Mouse (Mus musculus) midbrain, postnatal 0 days (tissue): ENCODE results near the gene Slc15a1. TPM values are rescaled to one million over a fixed set of nuclear protein-coding genes. Genes with fewer than 3 reads are reported as not detected.
A peak's percentile ranks its signal among the peaks of the same experiment; 100 is the strongest.

ENCODE experiments used
- ATAC-seq: fragments of 200-750 bp; cut with Nextera tagmentation; 2 replicates; pipeline ENCODE4 v1.8.0; 2017; ENCODE audit warnings: moderate number of reproducible peaks, mild to moderate bottlenecking, moderate TSS enrichment, moderate library complexity; ENCODE audit not compliant: low FRiP score
- DNase-seq: peaks from one replicate; pipeline ENCODE4 v3.0.0-alpha.2; 2015; ENCODE audit warnings: low spot score
- H3K27ac ChIP-seq: fragments of 300-500 bp; sonication (generic); 2 replicates; pipeline ENCODE4 v1.5.1; 2014; ENCODE audit warnings: low read depth, mild to moderate bottlenecking, low read length, mixed read lengths
- H3K27me3 ChIP-seq: fragments of 300-500 bp; sonication (generic); 2 replicates; pipeline ENCODE4 v1.6.1; 2014; ENCODE audit warnings: low read length, control low read depth, mixed read lengths; ENCODE audit not compliant: insufficient read depth
- H3K36me3 ChIP-seq: fragments of 300-500 bp; sonication (generic); 2 replicates; pipeline ENCODE4 v1.6.1; 2014; ENCODE audit warnings: low read length, control low read depth, mixed read lengths; ENCODE audit not compliant: insufficient read depth
- H3K4me1 ChIP-seq: fragments of 300-500 bp; sonication (generic); 2 replicates; pipeline ENCODE4 v1.6.1; 2014; ENCODE audit warnings: mild to moderate bottlenecking, control low read depth, antibody characterized with exemption, low read length, mixed read lengths; ENCODE audit not compliant: insufficient read depth
- H3K4me2 ChIP-seq: fragments of 300-500 bp; sonication (generic); 2 replicates; pipeline ENCODE4 v1.6.1; 2014; ENCODE audit warnings: low read depth, mild to moderate bottlenecking, low read length, mixed read lengths; ENCODE audit not compliant: poor library complexity, severe bottlenecking
- H3K4me3 ChIP-seq: fragments of 300-500 bp; sonication (generic); 2 replicates; pipeline ENCODE4 v1.5.1; 2014; ENCODE audit warnings: low read depth, mild to moderate bottlenecking, low read length, moderate library complexity
- H3K9ac ChIP-seq: fragments of 300-500 bp; sonication (generic); replicated peaks from 2 replicates; pipeline ENCODE4 v1.6.1; 2014; ENCODE audit warnings: mild to moderate bottlenecking, low read length, moderate library complexity, mixed read lengths; ENCODE audit not compliant: poor library complexity, severe bottlenecking
- H3K9me3 ChIP-seq: fragments of 300-500 bp; sonication (generic); 2 replicates; pipeline ENCODE4 v1.6.1; 2016; ENCODE audit warnings: low read length, control low read depth
- CTCF ChIP-seq: IDR thresholded peaks from 2 replicates; pipeline ENCODE4 v1.5.1; 2016; ENCODE audit warnings: antibody characterized with exemption, mild to moderate bottlenecking
- WGBS: fragments of 180-500 bp; shearing (Covaris S2); extraction: QIAGEN DNeasy Blood & Tissue Kit; methylation state at CpG from one replicate; pipeline ENCODE4 v1.1.7; 2014; 5-methylcytosine and 5-hydroxymethylcytosine counted together
- polyA plus RNA-seq: library from polyadenylated mRNA; unstranded; fragments of >200 nt; fragmentation: Nextera tagmentation; extraction: Ambion mirVana; gene quantifications from 2 replicates; pipeline ENCODE4 v1.2.1, GENCODE M21; 2015
- total RNA-seq: library from RNA; depleted of rRNA; stranded (reverse); fragments of >200 nt; gene quantifications from 2 replicates; pipeline ENCODE4 v1.2.3, GENCODE M21; 2014

Slc15a1 gene
- total and polyA plus RNA-seq, 2 experiments from 2014 or later, result 0.05 to 0.06 TPM

DNA sequence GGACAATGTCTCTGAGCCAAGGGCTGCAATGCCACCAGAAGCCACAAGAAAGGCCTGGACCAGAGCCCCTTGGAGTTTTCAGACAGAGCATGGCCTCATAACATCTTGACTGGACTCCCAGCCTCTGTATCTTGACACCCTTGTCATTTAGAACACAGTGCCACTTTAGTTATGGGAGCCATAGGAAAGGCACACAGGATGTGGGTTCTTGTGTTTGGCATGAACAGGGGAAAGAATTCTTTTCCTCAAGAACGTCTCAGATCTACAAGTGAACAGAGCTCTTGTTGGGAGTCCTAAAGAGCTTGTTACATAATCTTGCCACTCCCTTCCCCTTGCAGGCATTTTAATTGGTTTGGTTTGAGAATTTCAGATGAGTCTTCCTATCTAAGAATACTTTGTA, 5.3 kb downstream of the Slc15a1 start:
- Histone ChIP-seq H3K9ac (no peak overlapping the region), H3K9me3 (no peaks in the 10 kb centered on the region), H3K4me3 (no peak overlapping the region), H3K36me3 (no peaks in the 10 kb centered on the region), H3K27ac (no peak overlapping the region), H3K4me1 (no peaks in the 10 kb centered on the region), H3K27me3 (peaks cover 7% of the 10 kb centered on the region; the same call in 1 of the 2 replicates), H3K4me2 (no peak overlapping the region)
- 63% methylated on average over 1 of the region's 1 CpGs for WGBS
- no peak for TF ChIP-seq CTCF
- ATAC-seq, result no peak
- DNase-seq, result no peak

DNA sequence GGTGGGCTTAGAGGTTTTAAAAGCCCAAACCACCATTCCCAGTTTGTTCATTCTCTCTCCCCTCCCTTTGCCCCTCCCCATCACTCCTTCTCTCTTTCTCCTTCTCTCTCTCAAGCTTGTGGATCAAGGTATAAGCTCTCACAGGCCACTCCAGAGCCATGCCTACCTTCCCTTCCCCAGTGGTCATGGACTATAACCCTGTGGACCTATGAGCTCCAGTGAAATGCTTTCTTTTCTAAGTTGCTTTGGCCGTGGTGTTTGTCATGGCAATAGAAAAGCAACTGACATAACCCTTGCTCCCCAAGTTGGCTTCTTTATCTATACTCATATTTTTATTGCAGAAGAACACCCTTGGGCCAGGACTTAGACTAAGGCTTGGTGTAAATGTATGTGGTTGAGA, 7.3 kb downstream of the Slc15a1 start:
- Histone ChIP-seq H3K4me2 (no peak overlapping the region), H3K4me3 (no peak overlapping the region), H3K4me1 (no peaks in the 10 kb centered on the region)

DNA sequence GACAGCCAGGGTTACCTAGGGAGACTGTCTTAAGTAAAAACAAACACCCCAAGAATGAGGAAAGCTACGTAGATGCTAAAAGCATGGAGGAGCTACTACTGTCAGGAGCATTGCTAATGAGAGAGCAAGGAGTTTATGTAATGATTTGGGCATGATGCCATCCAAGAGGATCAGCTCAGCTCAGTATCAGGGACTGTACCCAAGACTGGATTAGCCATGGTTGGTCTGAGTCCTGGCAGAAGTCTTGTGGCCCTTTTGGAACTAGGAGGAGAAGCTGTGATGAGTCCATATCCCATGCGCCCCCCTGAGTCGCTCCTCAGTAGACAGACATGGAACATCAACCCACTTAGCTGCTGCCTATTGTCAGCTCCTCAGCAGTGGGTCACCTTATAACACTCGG, 9.3 kb downstream of the Slc15a1 start:
- no peak overlapping the region for H3K4me2 ChIP-seq
- peak; percentile 38 for DNase-seq
- no peaks in the 10 kb centered on the region for H3K9me3 ChIP-seq
- H3K9ac ChIP-seq, result no peak overlapping the region
- no peaks in the 10 kb centered on the region for H3K36me3 ChIP-seq
- no peak for ATAC-seq
- H3K4me3 ChIP-seq, result no peak overlapping the region
- H3K27me3 ChIP-seq, result no peaks in the 10 kb centered on the region
- H3K4me1 ChIP-seq, result no peaks in the 10 kb centered on the region
- no peak overlapping the region for H3K27ac ChIP-seq
- TF ChIP-seq CTCF, result no peak
- WGBS, result 81% methylated on average over 4 of the region's 4 CpGs

More for the DNA sequence above, 7.3 kb downstream of the Slc15a1 start:
- Histone ChIP-seq H3K9ac (no peak overlapping the region), H3K36me3 (no peaks in the 10 kb centered on the region), H3K9me3 (no peaks in the 10 kb centered on the region), H3K27ac (no peak overlapping the region), H3K27me3 (no peaks in the 10 kb centered on the region)
- no peak for ATAC-seq
- TF ChIP-seq CTCF, result no peak
- DNase-seq, result no peak
- 92% methylated on average over 1 of the region's 1 CpGs for WGBS

DNA sequence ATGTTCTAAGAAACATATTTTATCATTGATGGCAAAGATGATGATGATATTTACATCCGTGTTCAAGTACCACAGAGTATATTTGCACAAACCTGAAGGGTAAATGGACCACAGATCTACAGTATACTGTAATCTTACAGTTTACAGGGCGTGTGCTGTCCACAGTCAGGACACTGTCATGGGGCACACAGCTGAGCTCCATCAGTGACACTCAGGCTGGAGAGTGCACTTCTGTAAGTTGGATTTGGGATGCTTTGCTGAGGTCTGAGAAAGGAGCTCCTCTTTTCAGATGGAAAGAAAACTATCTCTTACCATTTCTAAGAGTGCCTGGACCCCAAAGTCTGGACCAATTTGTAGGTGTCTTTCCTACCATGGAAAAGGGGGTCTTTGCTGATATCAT, 9.9 kb downstream of the Slc15a1 start:
- ATAC-seq, result no peak
- Histone ChIP-seq H3K4me2 (no peak overlapping the region), H3K36me3 (no peaks in the 10 kb centered on the region), H3K27ac (no peak overlapping the region), H3K9ac (no peak overlapping the region), H3K9me3 (no peaks in the 10 kb centered on the region), H3K4me3 (no peak overlapping the region), H3K4me1 (no peaks in the 10 kb centered on the region), H3K27me3 (no peaks in the 10 kb centered on the region)
- TF ChIP-seq CTCF, result no peak
- WGBS, result 91% methylated on average over 2 of the region's 2 CpGs
- no peak for DNase-seq

DNA sequence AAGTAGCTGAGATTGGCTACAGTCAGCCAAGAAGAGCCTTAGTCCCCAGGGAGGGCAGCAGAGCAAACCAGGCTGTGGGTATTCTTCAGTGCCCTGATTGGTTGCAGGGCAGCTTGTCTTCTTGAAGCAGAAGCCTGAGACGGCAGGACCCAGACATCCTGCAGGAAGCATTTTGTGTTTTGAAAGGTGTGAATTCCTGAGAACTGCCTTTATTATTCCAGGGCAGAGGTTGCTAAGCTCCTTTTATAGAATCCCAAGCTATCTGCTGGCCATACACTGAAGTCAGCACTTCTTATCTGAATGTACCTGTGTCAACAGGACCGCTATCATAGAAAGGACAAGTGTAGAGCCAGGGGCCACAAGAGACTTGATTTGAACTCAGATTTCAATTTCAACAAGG, 10.8 kb downstream of the Slc15a1 start:
- H3K27me3 ChIP-seq, result no peaks in the 10 kb centered on the region
- ATAC-seq, result no peak
- no peaks in the 10 kb centered on the region for H3K9me3 ChIP-seq
- H3K4me3 ChIP-seq, result no peak overlapping the region
- H3K4me1 ChIP-seq, result no peaks in the 10 kb centered on the region
- DNase-seq, result no peak
- H3K27ac ChIP-seq, result no peak overlapping the region
- WGBS, result 65% methylated on average over 2 of the region's 2 CpGs
- no peak overlapping the region for H3K4me2 ChIP-seq
- no peaks in the 10 kb centered on the region for H3K36me3 ChIP-seq
- no peak overlapping the region for H3K9ac ChIP-seq
- TF ChIP-seq CTCF, result no peak

DNA sequence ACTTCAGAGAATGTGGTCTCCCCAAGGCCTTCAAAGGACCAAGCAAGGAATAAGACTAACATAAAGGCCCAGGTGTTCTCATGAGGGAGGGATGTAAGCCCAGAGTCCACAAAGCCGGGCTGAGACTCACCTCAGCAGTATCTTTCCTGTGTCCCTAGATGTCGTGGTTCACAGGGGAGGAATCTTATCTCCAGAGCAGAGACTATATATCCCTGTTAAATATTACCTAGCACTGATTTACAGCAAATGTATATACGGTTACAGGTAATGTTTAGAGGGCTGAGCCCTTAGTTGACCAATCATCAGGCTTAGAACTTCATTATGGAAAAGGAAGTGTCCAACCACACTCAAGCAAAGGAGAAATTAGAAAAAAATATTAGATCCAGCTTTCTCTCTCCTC, 11.3 kb downstream of the Slc15a1 start:
- H3K4me3 ChIP-seq, result no peak overlapping the region
- H3K4me1 ChIP-seq, result no peaks in the 10 kb centered on the region
- ATAC-seq, result no peak
- no peak overlapping the region for H3K27ac ChIP-seq
- DNase-seq, result no peak
- H3K27me3 ChIP-seq, result no peaks in the 10 kb centered on the region
- H3K4me2 ChIP-seq, result no peak overlapping the region
- H3K9me3 ChIP-seq, result no peaks in the 10 kb centered on the region
- H3K9ac ChIP-seq, result no peak overlapping the region
- no peaks in the 10 kb centered on the region for H3K36me3 ChIP-seq
- TF ChIP-seq CTCF, result no peak
- 82% methylated on average over 3 of the region's 3 CpGs for WGBS

DNA sequence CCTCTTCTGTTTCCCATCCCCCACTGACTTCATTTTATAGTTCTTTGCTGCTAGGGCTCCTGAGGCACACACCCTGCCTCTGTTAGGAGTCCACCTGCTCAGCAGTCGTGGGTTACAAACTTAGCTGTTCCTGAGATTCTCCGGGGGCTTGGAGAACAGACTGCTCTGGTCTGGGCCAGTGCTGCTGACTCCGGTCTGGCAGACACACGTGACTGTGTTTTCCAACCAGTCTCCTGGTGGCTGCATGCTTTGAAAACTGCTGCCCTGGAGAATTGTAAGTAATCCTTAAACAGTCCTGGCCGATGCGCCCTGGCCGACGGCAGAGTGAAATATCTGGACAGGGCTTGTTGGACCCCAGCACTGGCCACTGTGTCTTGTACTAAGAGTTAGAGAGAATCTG, 12.7 kb downstream of the Slc15a1 start:
- Histone ChIP-seq H3K27ac (no peak overlapping the region), H3K9ac (no peak overlapping the region), H3K27me3 (no peaks in the 10 kb centered on the region), H3K4me3 (no peak overlapping the region), H3K4me1 (no peaks in the 10 kb centered on the region), H3K36me3 (no peaks in the 10 kb centered on the region), H3K4me2 (no peak overlapping the region), H3K9me3 (no peaks in the 10 kb centered on the region)
- no peak for TF ChIP-seq CTCF
- 45% methylated on average over 8 of the region's 8 CpGs for WGBS
- ATAC-seq (peak; percentile 49; the same call in 1 of the 2 replicates), DNase-seq (peak; percentile 5)
